Mouse (Mus musculus) hematopoietic stem cell, adult 5-6 weeks (primary cell): ENCODE data around the gene Rnf31. TPM values are rescaled to one million over a fixed set of nuclear protein-coding genes. Genes with fewer than 3 reads are reported as not detected.

Experiments
- ATAC-seq, 2 experiments: fragments of 125-278 bp in 1 of 2; replicated peaks in 1 of 2; 2 replicates each; pipeline ENCODE4 v1.8.0; 2016 to 2017; ENCODE audit warnings: inconsistent platforms in 2 of 2, mild to moderate bottlenecking in 2 of 2, moderate number of reproducible peaks in 2 of 2, low read depth in 1 of 2, moderate TSS enrichment in 1 of 2; ENCODE audit not compliant: low FRiP score in 2 of 2, poor library complexity in 2 of 2, severe bottlenecking in 2 of 2, insufficient read depth in 1 of 2, low TSS enrichment in 1 of 2
- total RNA-seq: library from RNA; stranded (forward); fragments of 172-1452, 232-1000 nt; gene quantifications from 2 replicates; pipeline ENCODE4 v1.2.3, GENCODE M21; 2017

The Rnf31 gene
- total RNA-seq, 1 experiment from 2014 or later: 19.8 TPM

DNA sequence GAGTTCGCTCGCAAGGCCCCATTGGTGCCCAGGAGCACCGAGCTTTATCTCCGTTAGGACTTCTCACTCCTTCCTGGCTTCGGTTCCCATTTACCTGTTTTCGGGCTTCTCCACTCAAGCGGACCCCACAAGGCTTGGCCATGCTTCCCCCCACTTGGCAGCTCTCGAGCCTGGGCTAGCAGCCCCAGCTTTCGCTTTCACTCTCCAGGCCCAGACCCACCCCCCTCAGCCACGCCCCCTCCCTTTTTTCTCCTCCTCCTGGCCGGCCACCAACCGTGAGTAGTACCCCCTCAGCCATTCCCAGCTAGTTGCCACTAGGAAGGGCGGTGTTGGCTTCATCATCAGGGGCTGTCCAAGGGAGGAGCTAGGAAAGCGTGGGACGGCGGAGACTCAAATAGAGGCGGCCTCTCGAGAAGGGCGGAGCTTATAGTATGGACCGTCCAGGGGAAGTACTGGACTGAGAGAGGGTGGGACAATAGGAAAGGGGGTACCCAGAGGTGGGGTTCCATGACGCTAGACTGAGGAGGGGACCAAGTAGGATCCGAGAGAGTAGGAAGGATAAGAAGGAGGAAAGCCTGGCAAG is 669 bp upstream of the Rnf31 start, which contains the start of gene Psme2:
TSS of gene Psme2 (minus strand) at position 366 of the 583 bp plus-strand sequence.
- ATAC-seq: peak; percentile 82 to 92

DNA sequence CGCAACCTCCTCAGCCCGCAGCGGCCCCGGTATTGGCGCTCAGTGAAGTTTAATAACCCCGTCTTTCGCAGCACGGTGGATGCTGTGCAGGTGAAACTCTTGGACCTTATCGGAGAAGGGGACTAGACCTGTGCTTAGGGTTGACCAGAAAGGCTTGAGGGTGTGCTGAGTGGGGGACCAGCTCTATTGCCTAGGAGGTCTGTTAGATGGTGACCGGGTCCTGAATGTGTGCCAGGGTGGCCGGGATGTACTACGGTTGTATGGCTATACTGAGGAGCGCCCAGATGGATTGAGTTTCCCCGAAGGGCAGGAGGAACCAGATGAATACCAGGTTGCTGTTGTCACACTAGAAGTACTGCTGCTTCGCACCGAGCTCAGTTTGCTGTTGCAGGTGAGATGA is 718 bp downstream of the Rnf31 start:
- no peak for ATAC-seq

DNA sequence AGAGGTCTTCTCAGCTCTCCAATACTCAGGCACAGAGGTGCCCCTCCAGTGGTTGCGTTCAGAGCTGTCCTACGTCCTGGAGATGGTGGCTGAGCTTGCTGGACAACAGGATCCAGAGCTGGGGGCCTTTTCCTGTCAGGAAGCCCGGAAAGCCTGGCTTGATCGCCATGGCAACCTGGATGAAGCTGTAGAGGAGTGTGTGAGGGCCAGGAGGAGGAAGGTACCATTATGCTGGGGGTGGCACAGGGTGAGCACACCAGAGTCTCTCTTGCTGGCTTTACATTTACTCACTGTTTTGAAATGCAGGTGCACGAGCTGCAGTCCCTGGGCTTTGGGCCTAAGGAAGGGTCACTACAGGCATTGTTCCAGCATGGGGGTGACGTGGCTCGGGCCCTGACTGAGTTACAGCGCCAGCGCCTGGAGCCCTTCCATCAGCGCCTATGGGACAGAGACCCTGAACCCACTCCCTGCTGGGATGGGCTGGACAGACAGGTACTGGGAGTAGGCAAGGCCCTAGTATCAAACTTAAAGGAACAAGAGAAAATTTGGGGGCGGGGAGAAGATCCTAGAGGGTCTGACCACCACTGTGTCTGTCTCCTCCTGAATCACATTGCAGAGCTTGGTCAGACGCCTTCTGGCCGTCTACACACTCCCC is 4.7 kb downstream of the Rnf31 start:
- no peak for ATAC-seq

GRCm38 (mm10) chr14:55598521-55599390 is 7.2 kb downstream of the Rnf31 start:
- ATAC-seq: no peak

- ATAC-seq: peak in 1 of 2 experiments; percentile 2; a peak in 1 of 4 replicates
These were observed 11.7 kb downstream of the Rnf31 start, which contains the start of gene Irf9 for GRCm38 (mm10) chr14:55603271-55603632. Irf9 (plus strand) TSS chr14:55603571.

GRCm38 (mm10) chr14:55603633-55604576 is 12.4 kb downstream of the Rnf31 start:
- ATAC-seq: peak; percentile 95

DNA sequence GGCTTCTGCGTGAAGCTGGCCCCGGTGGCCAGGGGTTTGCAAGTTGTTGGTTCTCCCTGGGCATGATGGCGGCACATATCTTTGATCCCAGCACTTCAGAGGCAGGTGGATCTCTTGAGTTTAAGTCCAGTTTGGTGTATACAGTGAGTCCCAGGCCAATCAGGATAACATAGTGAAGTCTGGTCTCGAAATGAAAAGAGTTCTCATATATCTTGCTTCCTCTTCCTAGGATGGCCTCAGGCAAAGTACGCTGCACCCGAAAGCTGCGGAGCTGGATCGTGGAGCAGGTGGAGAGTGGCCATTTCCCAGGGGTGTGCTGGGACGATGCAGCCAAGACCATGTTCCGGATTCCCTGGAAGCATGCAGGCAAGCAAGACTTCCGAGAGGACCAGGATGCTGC is 13.3 kb downstream of the Rnf31 start:
- ATAC-seq: no peak

DNA sequence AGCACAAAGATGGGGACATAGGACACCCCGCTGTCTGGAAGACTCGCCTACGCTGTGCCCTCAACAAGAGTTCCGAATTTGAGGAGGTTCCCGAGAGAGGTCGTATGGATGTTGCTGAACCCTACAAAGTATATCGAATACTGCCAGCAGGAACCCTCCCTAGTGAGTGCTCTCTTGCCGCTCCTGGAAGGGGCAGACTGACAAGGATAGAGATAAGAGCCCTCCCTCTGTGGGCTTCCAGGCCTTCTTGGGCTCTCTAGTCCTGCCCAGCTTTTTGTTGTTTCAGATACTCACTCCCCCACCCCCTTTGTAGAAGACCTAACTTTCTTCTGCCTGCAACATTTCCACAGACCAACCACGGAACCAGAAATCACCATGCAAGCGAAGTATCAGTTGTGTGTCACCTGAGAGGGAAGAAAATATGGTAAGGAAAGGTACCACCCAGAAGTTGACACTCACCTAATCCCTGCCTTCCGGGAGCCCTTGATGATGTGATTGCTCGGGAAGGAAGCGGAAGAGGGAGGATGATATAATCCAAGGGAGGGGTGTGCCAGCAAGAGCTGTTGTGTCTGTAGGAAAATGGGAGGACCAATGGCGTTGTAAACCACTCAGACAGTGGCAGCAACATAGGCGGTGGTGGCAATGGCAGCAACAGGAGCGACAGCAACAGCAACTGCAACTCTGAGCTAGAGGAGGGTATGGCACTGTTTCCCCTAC is 14.4 kb downstream of the Rnf31 start:
- no peak for ATAC-seq

DNA sequence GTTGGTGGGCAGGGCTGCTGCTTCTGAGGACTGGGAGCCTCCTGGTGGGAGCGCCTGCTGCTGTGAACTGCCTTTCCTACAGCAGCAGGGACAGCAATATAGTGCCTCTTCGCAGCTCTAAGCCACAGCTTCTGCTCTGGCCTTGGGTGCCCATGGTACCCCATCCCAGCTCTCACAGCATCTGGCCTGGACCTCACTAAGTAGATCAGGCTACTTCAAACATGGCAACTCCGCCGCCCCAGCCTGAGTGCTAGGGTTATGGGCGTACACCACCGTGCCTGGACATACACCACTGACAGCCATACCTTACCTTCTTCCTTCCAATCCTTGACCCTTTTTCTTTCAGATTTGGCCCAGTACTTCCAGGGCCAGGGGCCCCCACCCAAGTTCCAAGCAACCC is 16.8 kb downstream of the Rnf31 start:
- ATAC-seq: no peak

GRCm38 (mm10) chr14:55613346-55613745 is 21.8 kb downstream of the Rnf31 start:
- ATAC-seq: no peak

GRCm38 (mm10) chr14:55614565-55615178 is 23.2 kb downstream of the Rnf31 start:
- ATAC-seq: no peak

DNA sequence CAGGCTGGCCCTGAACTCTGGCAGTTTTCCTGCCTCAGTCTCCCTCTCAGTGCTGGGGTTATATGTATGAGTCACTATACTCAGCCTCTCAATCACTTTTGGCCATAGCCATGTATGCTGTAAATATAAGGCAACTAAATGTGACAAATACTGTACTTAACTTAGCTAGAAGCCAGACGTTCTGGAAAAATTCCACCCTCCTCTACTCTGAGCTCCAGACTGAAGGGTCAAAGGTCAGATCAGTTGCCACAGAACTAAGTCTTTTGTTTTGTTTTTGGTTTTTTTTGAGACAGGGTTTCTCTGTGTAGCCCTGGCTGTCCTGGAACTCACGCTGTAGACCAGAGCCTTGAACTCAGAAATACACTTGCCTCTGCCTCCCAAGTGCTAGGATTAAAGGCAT is 24.4 kb downstream of the Rnf31 start:
- ATAC-seq: no peak

GRCm38 (mm10) chr14:55616844-55617243 is 25.3 kb downstream of the Rnf31 start:
- no peak for ATAC-seq

DNA sequence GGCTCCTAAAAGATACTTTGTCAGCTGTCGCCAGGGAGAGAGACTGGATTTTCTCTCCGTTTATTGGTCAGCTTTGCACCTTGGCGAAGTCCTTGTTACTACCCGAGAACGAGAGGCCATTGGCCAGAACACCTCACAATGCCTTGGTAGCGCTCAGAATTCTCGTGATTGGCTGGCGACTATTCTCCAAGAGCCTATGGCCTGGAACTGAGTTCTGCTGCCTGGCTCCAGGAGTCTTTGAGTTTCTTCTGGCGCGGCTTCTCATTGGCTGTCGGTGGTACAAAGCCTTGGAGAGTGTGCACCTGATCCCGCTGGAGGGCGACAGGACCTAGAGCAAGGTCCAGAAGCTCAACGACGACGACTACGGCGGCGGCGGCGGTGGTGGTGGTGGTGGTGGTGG is 26.3 kb downstream of the Rnf31 start, which contains the start of gene Rec8:
TSS of gene Rec8 (plus strand) at position 216 of the 400 bp plus-strand sequence.
- ATAC-seq: peak; percentile 85 to 88

DNA sequence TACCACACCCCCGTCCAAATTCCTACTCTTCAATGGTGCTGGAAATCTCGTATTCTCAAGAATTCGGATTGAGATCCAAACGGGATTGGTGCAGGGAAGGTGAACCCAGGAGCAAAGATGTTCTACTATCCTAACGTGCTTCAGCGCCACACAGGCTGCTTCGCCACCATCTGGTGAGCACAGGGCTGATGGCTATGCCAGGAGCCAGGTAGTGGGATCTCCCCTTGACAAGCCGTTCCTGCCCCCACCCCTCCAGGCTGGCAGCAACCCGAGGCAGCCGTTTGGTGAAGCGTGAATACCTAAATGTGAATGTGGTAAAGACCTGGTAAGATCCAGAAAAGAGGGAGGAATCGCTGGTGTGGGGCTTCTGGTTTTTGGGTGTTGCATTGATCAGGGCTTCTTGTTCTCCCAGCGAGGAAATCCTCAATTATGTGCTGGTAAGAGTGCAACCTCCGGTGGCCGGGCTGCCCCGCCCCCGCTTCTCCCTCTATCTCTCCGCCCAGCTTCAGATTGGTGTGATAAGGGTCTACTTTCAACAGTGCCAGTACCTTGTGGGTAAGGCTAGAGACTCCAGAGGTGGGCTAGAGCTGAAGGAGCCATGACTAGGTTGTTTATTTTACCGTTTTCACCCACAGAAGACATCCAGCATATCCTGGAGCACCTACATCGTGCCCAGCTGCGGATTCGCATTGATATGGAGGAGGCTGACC is 27.1 kb downstream of the Rnf31 start:
- peak; percentile 49 to 63 for ATAC-seq
